Mouse (Mus musculus): Measurements from ENCODE around the gene 4930519P11Rik. TPM values are rescaled to one million over a fixed set of nuclear protein-coding genes. Genes with fewer than 3 reads are reported as not detected.

The 4930519P11Rik gene
- total and polyA plus RNA-seq, 3 experiments, result not detected

DNA sequence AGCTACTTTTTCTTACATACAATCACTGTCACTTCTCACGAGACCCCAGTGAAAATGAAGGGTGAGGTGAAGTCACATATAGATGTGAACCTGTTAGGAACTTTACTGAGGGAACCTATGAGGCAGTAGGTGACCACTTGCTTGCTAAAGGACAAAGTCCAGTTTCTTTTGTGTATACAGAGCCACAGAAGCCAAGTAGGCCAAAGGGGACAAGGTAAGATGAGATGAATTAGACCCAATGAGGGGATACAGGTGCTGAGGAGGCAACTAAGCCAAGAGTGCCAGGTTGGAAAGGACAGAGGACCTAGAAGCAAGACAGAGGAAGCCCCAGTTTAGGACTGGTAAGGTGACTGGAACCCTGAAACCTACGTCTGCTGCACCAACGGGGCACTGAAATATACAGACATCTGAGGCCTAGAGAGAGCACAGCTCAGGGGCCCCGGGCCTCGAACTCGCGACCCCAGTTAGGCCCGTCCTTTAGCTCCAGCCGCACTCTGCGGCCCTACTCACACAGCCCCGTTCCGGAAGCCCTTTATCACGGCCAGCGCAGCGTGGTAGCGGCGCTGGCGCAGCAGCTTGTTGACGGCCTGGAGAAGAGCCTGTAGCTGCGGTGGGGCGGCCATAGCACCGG, 10.1 kb downstream of the 4930519P11Rik start:
- in situ Hi-C loops (cut with MboI; ENCODE audit: low pct_ligation_motif_present, low pct_unique_long_range_greater_than_20kb, low sequenced_read_pairs) (no loop called here), dilution Hi-C loops (cut with MboI; ENCODE audit: extremely low pct_ligation_motif_present, extremely low pct_unique_long_range_greater_than_20kb, low sequenced_read_pairs) (no loop called here)
- H3K9ac ChIP-seq (ENCODE audit: insufficient read depth, low read depth), result peak overlapping the region; percentile 44
- DNase-seq (ENCODE audit: extremely low read depth), result no peak
- 0 out of 2 replicates have a peak, but pooled peaks have one; percentile 26 for TF ChIP-seq ELF1 (IDR thresholded peaks at IDR 0.05; ENCODE audit: low read depth, low read length)
- TF ChIP-seq ZNF384 (IDR thresholded peaks at IDR 0.05; ENCODE audit: low read depth, low read length), result no peak
- peak; percentile 23; the same call in 1 of the 2 replicates for TF ChIP-seq NELFE (IDR thresholded peaks at IDR 0.05; ENCODE audit: low read depth, low read length)
- TF ChIP-seq MXI1 (IDR thresholded peaks at IDR 0.05; ENCODE audit: low read depth, low read length), result 0 out of 2 replicates have a peak, but pooled peaks have one; percentile 34
- no peak for TF ChIP-seq HCFC1 (IDR thresholded peaks at IDR 0.05; ENCODE audit: low read depth, low read length)
- H3K79me2 ChIP-seq (replicated peaks; ENCODE audit: control insufficient read depth, extremely low read depth, insufficient read depth, poor library complexity, severe bottlenecking), result no peaks in the 10 kb centered on the region
- H3K27me3 ChIP-seq (replicated peaks), result peaks cover 16% of the 10 kb centered on the region
- peak overlapping the region; percentile 52 for H3K4me2 ChIP-seq (ENCODE audit: insufficient read depth, low read depth, poor library complexity, severe bottlenecking)
- H3K9me3 ChIP-seq (replicated peaks; ENCODE audit: low read length), result no peaks in the 10 kb centered on the region
- no peak overlapping the region for H3K27ac ChIP-seq (ENCODE audit: insufficient read depth, low read depth)
- H3K36me3 ChIP-seq (replicated peaks in 1 of 2; ENCODE audit: control insufficient read depth in 1 of 2, insufficient read depth in 1 of 2, low read length in 1 of 2), result peaks cover 0 to 3% of the 10 kb centered on the region in 2 experiments
- peak overlapping the region; percentile 76 to 89 (median 79) for H3K4me3 ChIP-seq (replicated peaks in 1 of 3; ENCODE audit: low read depth in 2 of 3, low read length in 2 of 3, poor library complexity in 1 of 3)
- H3K4me1 ChIP-seq (ENCODE audit: control insufficient read depth in 1 of 2, insufficient read depth in 2 of 2), result peaks cover 10 to 18% of the 10 kb centered on the region in 2 experiments

DNA sequence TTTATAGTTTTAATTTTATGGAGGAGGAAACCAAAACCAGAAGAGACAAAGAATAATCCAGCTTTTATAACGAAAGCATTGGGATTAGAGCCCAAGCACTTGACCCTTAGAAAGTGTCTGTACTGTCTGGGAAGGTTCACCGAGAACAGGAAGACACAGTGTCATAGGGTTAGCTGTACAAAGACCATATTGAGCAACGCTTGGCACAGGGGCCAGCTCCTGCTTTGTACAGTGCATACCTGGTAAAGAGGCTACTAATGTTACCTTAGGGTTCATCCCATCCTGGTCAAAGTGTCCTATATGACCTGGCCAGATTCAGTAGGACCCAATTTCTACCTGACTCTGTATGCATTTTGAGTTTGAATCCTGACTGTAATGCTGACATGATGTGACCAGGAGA, 11.9 kb downstream of the 4930519P11Rik start:
- no peak overlapping the region for H3K27ac ChIP-seq (ENCODE audit: insufficient read depth, low read depth)
- H3K4me3 ChIP-seq (replicated peaks in 1 of 3; ENCODE audit: low read depth in 2 of 3, low read length in 2 of 3, poor library complexity in 1 of 3), result no peak overlapping the region
- H3K9ac ChIP-seq (ENCODE audit: insufficient read depth, low read depth), result no peak overlapping the region
- H3K4me2 ChIP-seq (ENCODE audit: insufficient read depth, low read depth, poor library complexity, severe bottlenecking), result no peak overlapping the region
- dilution Hi-C loops (cut with MboI; ENCODE audit: extremely low pct_ligation_motif_present, extremely low pct_unique_long_range_greater_than_20kb, low sequenced_read_pairs), result no loop called here
- H3K79me2 ChIP-seq (replicated peaks; ENCODE audit: control insufficient read depth, extremely low read depth, insufficient read depth, poor library complexity, severe bottlenecking), result no peaks in the 10 kb centered on the region
- no peak for DNase-seq (ENCODE audit: extremely low read depth)
- H3K36me3 ChIP-seq (replicated peaks in 1 of 2; ENCODE audit: control insufficient read depth in 1 of 2, insufficient read depth in 1 of 2, low read length in 1 of 2), result peaks cover 0 to 4% of the 10 kb centered on the region in 2 experiments
- TF ChIP-seq ZNF384 (IDR thresholded peaks at IDR 0.05; ENCODE audit: low read depth, low read length) (no peak), ZMIZ1 (IDR thresholded peaks at IDR 0.05; ENCODE audit: low read depth, low read length) (no peak), RAD21 (IDR thresholded peaks at IDR 0.05; ENCODE audit: low read depth, low read length) (no peak), E2F4 (IDR thresholded peaks at IDR 0.05; ENCODE audit: insufficient replicate concordance, low read depth, low read length) (no peak), MAX (IDR thresholded peaks at IDR 0.05; ENCODE audit: low read length) (no peak), ZKSCAN1 (IDR thresholded peaks at IDR 0.05; ENCODE audit: borderline replicate concordance, low read depth, low read length) (no peak), POLR2AphosphoS2 (IDR thresholded peaks at IDR 0.05; ENCODE audit: low read depth, low read length) (no peak), GABPA (IDR thresholded peaks at IDR 0.05; ENCODE audit: insufficient replicate concordance, low read depth, low read length) (no peak), NRF1 (IDR thresholded peaks at IDR 0.05; ENCODE audit: low read depth, low read length) (no peak), MXI1 (IDR thresholded peaks at IDR 0.05; ENCODE audit: low read depth, low read length) (no peak), EP300 (IDR thresholded peaks at IDR 0.05; ENCODE audit: low read length) (no peak)
- no peaks in the 10 kb centered on the region for H3K9me3 ChIP-seq (replicated peaks; ENCODE audit: low read length)
- in situ Hi-C loops (cut with MboI; ENCODE audit: low pct_ligation_motif_present, low pct_unique_long_range_greater_than_20kb, low sequenced_read_pairs), result no loop called here
- H3K4me1 ChIP-seq (ENCODE audit: control insufficient read depth in 1 of 2, insufficient read depth in 2 of 2), result peaks cover 19 to 33% of the 10 kb centered on the region in 2 experiments
- H3K27me3 ChIP-seq (replicated peaks), result peaks cover 8% of the 10 kb centered on the region
